Mouse (Mus musculus): ENCODE measurements around the gene Ankrd49. TPM values are rescaled to one million over a fixed set of nuclear protein-coding genes. Genes with fewer than 3 reads are reported as not detected.

Gene Ankrd49
- 43.9 and 46.0 TPM in 2 replicates for polyA plus RNA-seq (2016; fragmentation: Nextera tagmentation; extraction: Ambion mirVana)

DNA sequence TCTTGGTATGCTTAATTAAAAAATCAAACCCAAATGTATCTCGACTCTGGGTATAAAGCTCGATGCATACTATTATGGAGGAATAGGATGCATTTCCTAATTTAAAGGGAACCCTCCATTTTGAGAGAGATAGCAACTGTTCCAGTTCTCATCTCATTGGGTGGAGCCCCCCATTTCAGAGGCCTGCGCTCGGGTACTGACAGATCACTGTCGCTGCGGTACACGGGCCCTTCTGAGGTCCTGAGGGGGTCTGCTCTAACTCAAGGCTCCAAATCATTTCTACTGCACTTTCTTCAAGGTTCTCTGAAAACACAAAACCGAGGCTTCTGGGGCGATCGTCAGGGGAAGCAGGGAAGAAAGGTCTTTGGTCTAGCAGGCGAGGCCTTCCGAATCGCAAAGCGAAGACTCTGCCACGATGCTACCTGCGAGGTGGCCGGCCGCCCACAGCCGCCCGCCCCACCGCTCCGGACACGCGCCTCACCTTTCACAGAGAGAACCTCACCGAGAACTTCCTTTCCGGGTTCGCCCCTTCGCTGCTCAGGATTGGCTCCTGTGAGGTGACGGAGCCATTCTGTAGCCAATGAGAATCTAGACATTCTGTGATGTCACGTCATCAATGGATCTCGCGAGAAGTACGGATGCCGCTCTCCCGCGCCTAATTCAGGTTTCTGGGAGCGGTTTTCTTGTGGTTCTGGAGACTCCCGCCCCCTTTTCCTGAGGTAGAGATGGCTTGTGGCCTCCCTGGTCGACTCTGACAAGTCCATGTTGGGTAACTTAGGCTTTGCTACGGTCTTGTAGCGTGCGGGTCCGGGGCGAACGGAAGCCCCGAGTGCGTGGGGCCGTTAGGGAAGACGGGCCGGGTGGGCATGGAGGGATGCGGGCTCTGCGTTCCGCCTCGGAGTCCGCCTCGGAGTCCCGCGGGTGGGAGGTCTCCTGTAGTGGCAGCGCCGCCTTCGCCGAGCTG is at the start of gene Ankrd49, which contains the start of gene Mre11a:
Ankrd49 (minus strand) TSS at position 818 of the 964 bp plus-strand sequence.
Mre11a (plus strand) TSS at position 616 of the 964 bp plus-strand sequence.
- Histone ChIP-seq H3K27ac (peak within 1 kb of the TSS; percentile 96), H3K4me1 (replicated peaks) (peaks cover 8% of the 10 kb centered on the region), H3K4me3 (replicated peaks) (peak within 1 kb of the TSS; percentile 52), H3K4me2 (peak within 1 kb of the TSS; percentile 84), H3K27me3 (no peaks in the 10 kb centered on the region), H3K9ac (replicated peaks) (peak within 1 kb of the TSS; percentile 75), H3K36me3 (peaks cover 51% of the 10 kb centered on the region), H3K9me3 (no peaks in the 10 kb centered on the region)
- under 1% methylated on average over 62 of the region's 62 CpGs for WGBS
- ATAC-seq (ENCODE audit: insufficient number of reproducible peaks, insufficient read depth, low FRiP score, low TSS enrichment, low read depth), result peak; percentile 98

DNA sequence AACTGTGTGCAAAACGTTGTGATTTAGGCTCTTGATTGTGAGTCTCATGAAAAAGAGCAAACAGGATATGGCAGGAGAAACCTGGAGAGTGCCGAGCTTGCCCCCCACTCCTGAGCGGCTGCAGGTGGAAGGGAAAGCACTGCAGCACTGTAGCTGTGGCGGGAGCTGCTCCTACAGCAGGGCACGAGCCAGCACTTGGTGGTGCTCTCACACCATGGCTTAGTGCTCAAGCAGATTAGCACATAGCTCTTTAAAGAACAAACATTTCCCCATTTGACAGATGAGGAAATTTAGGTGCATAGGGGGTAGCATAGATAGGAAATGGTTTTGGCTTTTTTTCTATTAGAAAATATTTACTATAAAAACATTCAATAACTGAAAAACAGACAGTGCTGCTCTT is 47.4 kb upstream of the Ankrd49 start:
- H3K4me3 ChIP-seq (replicated peaks), result no peak overlapping the region
- H3K27ac ChIP-seq, result no peak overlapping the region
- peaks cover 83% of the 10 kb centered on the region for H3K36me3 ChIP-seq
- no peak overlapping the region for H3K4me2 ChIP-seq
- no peak overlapping the region for H3K9ac ChIP-seq (replicated peaks)
- H3K4me1 ChIP-seq (replicated peaks), result no peaks in the 10 kb centered on the region
- no peaks in the 10 kb centered on the region for H3K9me3 ChIP-seq
- no peak for ATAC-seq (ENCODE audit: insufficient number of reproducible peaks, insufficient read depth, low FRiP score, low TSS enrichment, low read depth)
- 74% methylated on average over 5 of the region's 5 CpGs for WGBS
- H3K27me3 ChIP-seq, result no peaks in the 10 kb centered on the region

DNA sequence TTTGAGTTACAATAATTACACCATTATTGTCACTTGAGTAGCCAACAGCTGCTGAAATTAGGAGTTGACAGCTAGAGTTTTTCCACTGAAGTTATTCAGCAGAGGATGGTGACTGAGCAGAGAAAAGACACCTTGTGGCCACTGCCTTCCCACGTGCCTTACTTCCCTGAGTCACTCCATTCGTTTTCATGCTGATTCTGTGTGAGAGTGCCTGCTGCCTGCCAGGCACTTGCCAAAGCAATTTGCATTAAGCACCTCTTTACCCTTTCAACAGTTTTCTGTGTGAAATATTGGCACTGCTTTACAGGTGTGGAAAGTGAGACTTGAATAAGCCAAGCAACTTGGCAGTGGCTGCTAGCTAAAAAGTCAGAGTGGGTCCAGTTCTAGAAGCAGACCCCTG is 43.2 kb upstream of the Ankrd49 start:
- Histone ChIP-seq H3K4me1 (replicated peaks) (no peaks in the 10 kb centered on the region), H3K36me3 (peaks cover 80% of the 10 kb centered on the region), H3K27ac (no peak overlapping the region), H3K9me3 (no peaks in the 10 kb centered on the region), H3K4me3 (replicated peaks) (no peak overlapping the region), H3K9ac (replicated peaks) (no peak overlapping the region), H3K4me2 (no peak overlapping the region), H3K27me3 (no peaks in the 10 kb centered on the region)
- 70% methylated on average over 2 of the region's 2 CpGs for WGBS
- no peak for ATAC-seq (ENCODE audit: insufficient number of reproducible peaks, insufficient read depth, low FRiP score, low TSS enrichment, low read depth)

GRCm38 (mm10) chr9:14824840-14825239 is 40.2 kb upstream of the Ankrd49 start:
- Histone ChIP-seq H3K36me3 (peaks cover 79% of the 10 kb centered on the region), H3K27ac (no peak overlapping the region), H3K9me3 (no peaks in the 10 kb centered on the region), H3K9ac (replicated peaks) (no peak overlapping the region), H3K27me3 (no peaks in the 10 kb centered on the region), H3K4me2 (no peak overlapping the region), H3K4me3 (replicated peaks) (no peak overlapping the region), H3K4me1 (replicated peaks) (no peaks in the 10 kb centered on the region)
- WGBS, result 90% methylated on average over 5 of the region's 5 CpGs
- 0 out of 2 replicates have a peak, but pooled peaks have one; percentile 47 for ATAC-seq (ENCODE audit: insufficient number of reproducible peaks, insufficient read depth, low FRiP score, low TSS enrichment, low read depth)

DNA sequence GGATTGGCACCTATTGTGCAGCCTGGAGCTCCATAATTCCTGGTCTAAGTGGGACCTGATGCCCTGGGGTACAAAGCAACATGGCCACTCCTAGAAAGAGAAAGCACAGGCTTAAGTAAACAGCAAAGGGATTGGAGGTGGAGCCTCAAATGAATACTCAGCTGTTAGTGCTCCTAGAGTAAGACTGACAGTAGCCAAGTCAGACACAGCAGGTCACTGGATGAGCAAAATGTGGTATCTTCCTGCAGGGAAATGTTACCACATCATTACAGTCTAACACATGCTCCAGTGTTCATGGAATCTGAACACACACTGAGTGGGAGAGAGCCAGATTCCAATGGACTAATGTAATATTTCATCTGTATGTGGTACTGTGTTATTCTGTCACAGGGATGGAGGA is 36.7 kb upstream of the Ankrd49 start:
- no peak overlapping the region for H3K9ac ChIP-seq (replicated peaks)
- no peak overlapping the region for H3K27ac ChIP-seq
- H3K36me3 ChIP-seq, result peaks cover 87% of the 10 kb centered on the region
- no peaks in the 10 kb centered on the region for H3K4me1 ChIP-seq (replicated peaks)
- no peak for ATAC-seq (ENCODE audit: insufficient number of reproducible peaks, insufficient read depth, low FRiP score, low TSS enrichment, low read depth)
- no peaks in the 10 kb centered on the region for H3K9me3 ChIP-seq
- no peak overlapping the region for H3K4me2 ChIP-seq
- H3K27me3 ChIP-seq, result no peaks in the 10 kb centered on the region
- H3K4me3 ChIP-seq (replicated peaks), result no peak overlapping the region

- Histone ChIP-seq H3K27me3 (no peaks in the 10 kb centered on the region), H3K4me1 (replicated peaks) (no peaks in the 10 kb centered on the region), H3K4me3 (replicated peaks) (no peak overlapping the region), H3K27ac (no peak overlapping the region), H3K36me3 (peaks cover 84% of the 10 kb centered on the region), H3K9me3 (no peaks in the 10 kb centered on the region), H3K9ac (replicated peaks) (no peak overlapping the region), H3K4me2 (no peak overlapping the region)
- WGBS, result 93% methylated on average over 5 of the region's 5 CpGs
- no peak for ATAC-seq (ENCODE audit: insufficient number of reproducible peaks, insufficient read depth, low FRiP score, low TSS enrichment, low read depth)
Observed at GRCm38 (mm10) chr9:14810111-14810510, 25.5 kb upstream of the Ankrd49 start.

- Histone ChIP-seq H3K27me3 (no peaks in the 10 kb centered on the region), H3K4me3 (replicated peaks) (no peak overlapping the region), H3K9ac (replicated peaks) (no peak overlapping the region), H3K36me3 (peaks cover 83% of the 10 kb centered on the region), H3K27ac (no peak overlapping the region), H3K9me3 (no peaks in the 10 kb centered on the region), H3K4me2 (no peak overlapping the region), H3K4me1 (replicated peaks) (no peaks in the 10 kb centered on the region)
- no peak for ATAC-seq (ENCODE audit: insufficient number of reproducible peaks, insufficient read depth, low FRiP score, low TSS enrichment, low read depth)
- WGBS, result 90% methylated on average over 1 of the region's 1 CpGs
Observed at GRCm38 (mm10) chr9:14806786-14807185, 22.1 kb upstream of the Ankrd49 start.

- peaks cover 86% of the 10 kb centered on the region for H3K36me3 ChIP-seq
- no peak overlapping the region for H3K27ac ChIP-seq
- 95% methylated on average over 2 of the region's 2 CpGs for WGBS
Observed at GRCm38 (mm10) chr9:14805714-14806113, 21.1 kb upstream of the Ankrd49 start.

GRCm38 (mm10) chr9:14787356-14787755 is 2.7 kb upstream of the Ankrd49 start:
- ATAC-seq (ENCODE audit: insufficient number of reproducible peaks, insufficient read depth, low FRiP score, low TSS enrichment, low read depth), result no peak
- H3K4me3 ChIP-seq (replicated peaks), result no peak overlapping the region

More at GRCm38 (mm10) chr9:14805714-14806113, 21.1 kb upstream of the Ankrd49 start:
- no peak overlapping the region for H3K9ac ChIP-seq (replicated peaks)
- H3K9me3 ChIP-seq, result no peaks in the 10 kb centered on the region
- no peaks in the 10 kb centered on the region for H3K27me3 ChIP-seq
- no peaks in the 10 kb centered on the region for H3K4me1 ChIP-seq (replicated peaks)
- ATAC-seq (ENCODE audit: insufficient number of reproducible peaks, insufficient read depth, low FRiP score, low TSS enrichment, low read depth), result no peak
- no peak overlapping the region for H3K4me2 ChIP-seq
- no peak overlapping the region for H3K4me3 ChIP-seq (replicated peaks)

DNA sequence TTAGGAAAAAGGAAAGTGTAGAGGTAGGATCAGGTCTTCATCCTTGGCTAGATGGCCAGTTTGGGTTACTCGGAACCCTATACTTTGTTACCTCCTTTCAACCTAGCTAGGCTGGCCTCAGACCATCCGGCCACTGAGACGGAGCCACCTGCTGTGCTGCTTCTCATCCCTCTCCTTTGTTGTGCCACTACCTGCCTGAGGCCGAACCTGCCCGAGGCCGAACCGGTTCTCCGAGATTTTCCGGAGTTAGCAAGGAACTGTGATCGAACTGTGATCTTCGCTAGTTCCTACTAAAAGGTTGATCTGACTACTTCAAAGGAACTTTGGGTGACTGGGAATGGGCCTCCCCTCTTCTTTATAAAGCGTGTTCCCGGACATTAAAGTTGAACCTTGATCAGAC is 6.3 kb downstream of the Ankrd49 start:
- no peaks in the 10 kb centered on the region for H3K27me3 ChIP-seq
- H3K4me3 ChIP-seq (replicated peaks), result no peak overlapping the region
- H3K9me3 ChIP-seq, result no peaks in the 10 kb centered on the region
- H3K36me3 ChIP-seq, result peaks cover 26% of the 10 kb centered on the region
- no peaks in the 10 kb centered on the region for H3K4me1 ChIP-seq (replicated peaks)
- no peak for ATAC-seq (ENCODE audit: insufficient number of reproducible peaks, insufficient read depth, low FRiP score, low TSS enrichment, low read depth)
- no peak overlapping the region for H3K9ac ChIP-seq (replicated peaks)
- WGBS, result 34% methylated on average over 13 of the region's 13 CpGs
- no peak overlapping the region for H3K4me2 ChIP-seq
- no peak overlapping the region for H3K27ac ChIP-seq

More at GRCm38 (mm10) chr9:14787356-14787755, 2.7 kb upstream of the Ankrd49 start:
- Histone ChIP-seq H3K4me1 (replicated peaks) (peaks cover 8% of the 10 kb centered on the region), H3K9me3 (no peaks in the 10 kb centered on the region), H3K27ac (no peak overlapping the region), H3K36me3 (peaks cover 53% of the 10 kb centered on the region), H3K27me3 (no peaks in the 10 kb centered on the region), H3K4me2 (no peak overlapping the region), H3K9ac (replicated peaks) (no peak overlapping the region)
- WGBS, result 95% methylated on average over 6 of the region's 6 CpGs

GRCm38 (mm10) chr9:14773813-14774212 is 10.8 kb downstream of the Ankrd49 start:
- WGBS, result 42% methylated on average over 2 of the region's 2 CpGs
- Histone ChIP-seq H3K9me3 (no peaks in the 10 kb centered on the region), H3K9ac (replicated peaks) (no peak overlapping the region), H3K27ac (no peak overlapping the region), H3K4me3 (replicated peaks) (no peak overlapping the region), H3K36me3 (no peaks in the 10 kb centered on the region), H3K4me2 (no peak overlapping the region), H3K27me3 (peaks cover 12% of the 10 kb centered on the region), H3K4me1 (replicated peaks) (peaks cover 23% of the 10 kb centered on the region)
- ATAC-seq (ENCODE audit: insufficient number of reproducible peaks, insufficient read depth, low FRiP score, low TSS enrichment, low read depth), result no peak
